Mouse (Mus musculus): ENCODE measurements around the gene Tex19.2. TPM values are rescaled to one million over a fixed set of nuclear protein-coding genes. Genes with fewer than 3 reads are reported as not detected.

Gene Tex19.2
- polyA plus RNA-seq, 1 experiment = not detected

GRCm38 (mm10) chr11:121145865-121146264, 27.4 kb upstream of the Tex19.2 start, which contains the start of gene Tex19.1:
Gene Tex19.1 (plus strand): TSS chr11:121146143.
- H3K4me3 ChIP-seq (ENCODE audit: extremely low read depth, insufficient read depth, insufficient read length) = no peak within 1 kb of the TSS
- 96% methylated on average over 22 of the region's 22 CpGs for WGBS
- no peaks in the 10 kb centered on the region for H3K4me1 ChIP-seq (ENCODE audit: control insufficient read depth, insufficient read depth, insufficient read length)
- H3K36me3 ChIP-seq (ENCODE audit: control insufficient read depth, insufficient read depth, low read length) = no peaks in the 10 kb centered on the region
- no peak within 1 kb of the TSS for H3K27ac ChIP-seq (ENCODE audit: insufficient read depth, low read length)
- DNase-seq (ENCODE audit: low read depth in 1 of 2, low spot score in 2 of 2) = no peak
- no peaks in the 10 kb centered on the region for H3K27me3 ChIP-seq (ENCODE audit: control insufficient read depth, insufficient read depth, low read length)
- TF ChIP-seq POLR2A (IDR thresholded peaks at IDR 0.05; ENCODE audit: low read depth, low read length) (no peak), CTCF (IDR thresholded peaks at IDR 0.05; ENCODE audit: extremely low read depth, insufficient read depth, insufficient read length, insufficient replicate concordance) (no peak)

- DNase-seq (ENCODE audit: low read depth in 1 of 2, low spot score in 2 of 2) = no peak
- Histone ChIP-seq H3K36me3 (ENCODE audit: control insufficient read depth, insufficient read depth, low read length) (no peaks in the 10 kb centered on the region), H3K4me3 (ENCODE audit: extremely low read depth, insufficient read depth, insufficient read length) (no peak overlapping the region), H3K4me1 (ENCODE audit: control insufficient read depth, insufficient read depth, insufficient read length) (no peaks in the 10 kb centered on the region), H3K27me3 (ENCODE audit: control insufficient read depth, insufficient read depth, low read length) (no peaks in the 10 kb centered on the region), H3K27ac (ENCODE audit: insufficient read depth, low read length) (no peak overlapping the region)
- TF ChIP-seq CTCF (IDR thresholded peaks at IDR 0.05; ENCODE audit: extremely low read depth, insufficient read depth, insufficient read length, insufficient replicate concordance) = no peak
- TF ChIP-seq POLR2A (IDR thresholded peaks at IDR 0.05; ENCODE audit: low read depth, low read length) = no peak
- WGBS = 87% methylated on average over 9 of the region's 9 CpGs
Measured at GRCm38 (mm10) chr11:121143325-121144015, 25.0 kb upstream of the Tex19.2 start.

GRCm38 (mm10) chr11:121138732-121139131, 20.3 kb upstream of the Tex19.2 start:
- 52% methylated on average over 6 of the region's 6 CpGs for WGBS
- no peak overlapping the region for H3K27ac ChIP-seq (ENCODE audit: insufficient read depth, low read length)
- TF ChIP-seq CTCF (IDR thresholded peaks at IDR 0.05; ENCODE audit: extremely low read depth, insufficient read depth, insufficient read length, insufficient replicate concordance) (no peak), POLR2A (IDR thresholded peaks at IDR 0.05; ENCODE audit: low read depth, low read length) (no peak)

GRCm38 (mm10) chr11:121137682-121138081, 19.2 kb upstream of the Tex19.2 start:
- Histone ChIP-seq H3K4me1 (ENCODE audit: control insufficient read depth, insufficient read depth, insufficient read length) (no peaks in the 10 kb centered on the region), H3K27me3 (ENCODE audit: control insufficient read depth, insufficient read depth, low read length) (no peaks in the 10 kb centered on the region), H3K4me3 (ENCODE audit: extremely low read depth, insufficient read depth, insufficient read length) (no peak overlapping the region), H3K27ac (ENCODE audit: insufficient read depth, low read length) (no peak overlapping the region), H3K36me3 (ENCODE audit: control insufficient read depth, insufficient read depth, low read length) (no peaks in the 10 kb centered on the region)
- no peak for TF ChIP-seq POLR2A (IDR thresholded peaks at IDR 0.05; ENCODE audit: low read depth, low read length)
- TF ChIP-seq CTCF (IDR thresholded peaks at IDR 0.05; ENCODE audit: extremely low read depth, insufficient read depth, insufficient read length, insufficient replicate concordance) = no peak
- DNase-seq (ENCODE audit: low read depth in 1 of 2, low spot score in 2 of 2) = no peak
- whole genome bisulfite sequencing = 84% methylated on average over 5 of the region's 5 CpGs

More at GRCm38 (mm10) chr11:121138732-121139131, 20.3 kb upstream of the Tex19.2 start:
- no peaks in the 10 kb centered on the region for H3K36me3 ChIP-seq (ENCODE audit: control insufficient read depth, insufficient read depth, low read length)
- no peaks in the 10 kb centered on the region for H3K4me1 ChIP-seq (ENCODE audit: control insufficient read depth, insufficient read depth, insufficient read length)
- H3K27me3 ChIP-seq (ENCODE audit: control insufficient read depth, insufficient read depth, low read length) = no peaks in the 10 kb centered on the region
- no peak for DNase-seq (ENCODE audit: low read depth in 1 of 2, low spot score in 2 of 2)
- no peak overlapping the region for H3K4me3 ChIP-seq (ENCODE audit: extremely low read depth, insufficient read depth, insufficient read length)

GRCm38 (mm10) chr11:121134600-121134999, 16.1 kb upstream of the Tex19.2 start:
- no peaks in the 10 kb centered on the region for H3K36me3 ChIP-seq (ENCODE audit: control insufficient read depth, insufficient read depth, low read length)
- WGBS = 66% methylated on average over 1 of the region's 1 CpGs
- TF ChIP-seq POLR2A (IDR thresholded peaks at IDR 0.05; ENCODE audit: low read depth, low read length) (no peak), CTCF (IDR thresholded peaks at IDR 0.05; ENCODE audit: extremely low read depth, insufficient read depth, insufficient read length, insufficient replicate concordance) (no peak)
- H3K4me1 ChIP-seq (ENCODE audit: control insufficient read depth, insufficient read depth, insufficient read length) = no peaks in the 10 kb centered on the region
- no peak for DNase-seq (ENCODE audit: low read depth in 1 of 2, low spot score in 2 of 2)
- no peak overlapping the region for H3K27ac ChIP-seq (ENCODE audit: insufficient read depth, low read length)
- no peak overlapping the region for H3K4me3 ChIP-seq (ENCODE audit: extremely low read depth, insufficient read depth, insufficient read length)
- no peaks in the 10 kb centered on the region for H3K27me3 ChIP-seq (ENCODE audit: control insufficient read depth, insufficient read depth, low read length)

- Histone ChIP-seq H3K4me1 (ENCODE audit: control insufficient read depth, insufficient read depth, insufficient read length) (no peaks in the 10 kb centered on the region), H3K36me3 (ENCODE audit: control insufficient read depth, insufficient read depth, low read length) (no peaks in the 10 kb centered on the region), H3K4me3 (ENCODE audit: extremely low read depth, insufficient read depth, insufficient read length) (no peak overlapping the region), H3K27me3 (ENCODE audit: control insufficient read depth, insufficient read depth, low read length) (no peaks in the 10 kb centered on the region), H3K27ac (ENCODE audit: insufficient read depth, low read length) (no peak overlapping the region)
- TF ChIP-seq POLR2A (IDR thresholded peaks at IDR 0.05; ENCODE audit: low read depth, low read length) (no peak), CTCF (IDR thresholded peaks at IDR 0.05; ENCODE audit: extremely low read depth, insufficient read depth, insufficient read length, insufficient replicate concordance) (no peak)
- 69% methylated on average over 1 of the region's 1 CpGs for WGBS
- no peak for DNase-seq (ENCODE audit: low read depth in 1 of 2, low spot score in 2 of 2)
Measured at GRCm38 (mm10) chr11:121129616-121130015, 11.1 kb upstream of the Tex19.2 start.

- 78% methylated on average over 3 of the region's 3 CpGs for WGBS
- DNase-seq (ENCODE audit: low read depth in 1 of 2, low spot score in 2 of 2) = no peak
- Histone ChIP-seq H3K27ac (ENCODE audit: insufficient read depth, low read length) (no peak overlapping the region), H3K36me3 (ENCODE audit: control insufficient read depth, insufficient read depth, low read length) (no peaks in the 10 kb centered on the region), H3K4me3 (ENCODE audit: extremely low read depth, insufficient read depth, insufficient read length) (no peak overlapping the region), H3K27me3 (ENCODE audit: control insufficient read depth, insufficient read depth, low read length) (no peaks in the 10 kb centered on the region), H3K4me1 (ENCODE audit: control insufficient read depth, insufficient read depth, insufficient read length) (no peaks in the 10 kb centered on the region)
- no peak for TF ChIP-seq CTCF (IDR thresholded peaks at IDR 0.05; ENCODE audit: extremely low read depth, insufficient read depth, insufficient read length, insufficient replicate concordance)
- TF ChIP-seq POLR2A (IDR thresholded peaks at IDR 0.05; ENCODE audit: low read depth, low read length) = no peak
Measured at GRCm38 (mm10) chr11:121127441-121127840, 9.0 kb upstream of the Tex19.2 start.
